Mouse (Mus musculus) E14TG2a.4 (cell line): ENCODE measurements around the gene Anks1b.

Experiments
- H3K27me3 ChIP-seq: 2 replicates; pipeline ENCODE4 v1.6.1; 2014; ENCODE audit warnings: low read length, control low read depth; ENCODE audit not compliant: insufficient read depth
- H3K36me3 ChIP-seq: 2 replicates; pipeline ENCODE4 v1.6.1; 2014; ENCODE audit warnings: low read length, control low read depth; ENCODE audit not compliant: insufficient read depth
- H3K4me1 ChIP-seq: replicated peaks from 2 replicates; pipeline ENCODE4 v1.6.1; 2014; ENCODE audit warnings: low read depth, low read length, control low read depth
- H3K4me3 ChIP-seq: replicated peaks from 2 replicates; pipeline ENCODE4 v1.5.1; 2014; ENCODE audit warnings: mild to moderate bottlenecking, low read length
- H3K9me3 ChIP-seq: 2 replicates; pipeline ENCODE4 v1.6.1; 2014; ENCODE audit warnings: low read length, control low read depth
- CTCF ChIP-seq: conservative IDR thresholded peaks from 2 replicates; pipeline ENCODE4 v1.5.1; 2014; ENCODE audit warnings: low read length
- NANOG ChIP-seq: IDR thresholded peaks from 2 replicates; pipeline ENCODE4 v1.6.1; 2014; ENCODE audit warnings: borderline replicate concordance, low read length, mixed read lengths
- POU5F1 ChIP-seq: IDR thresholded peaks from 2 replicates; pipeline ENCODE4 v1.6.1; 2014; ENCODE audit warnings: low read length, borderline replicate concordance

The Anks1b gene

DNA sequence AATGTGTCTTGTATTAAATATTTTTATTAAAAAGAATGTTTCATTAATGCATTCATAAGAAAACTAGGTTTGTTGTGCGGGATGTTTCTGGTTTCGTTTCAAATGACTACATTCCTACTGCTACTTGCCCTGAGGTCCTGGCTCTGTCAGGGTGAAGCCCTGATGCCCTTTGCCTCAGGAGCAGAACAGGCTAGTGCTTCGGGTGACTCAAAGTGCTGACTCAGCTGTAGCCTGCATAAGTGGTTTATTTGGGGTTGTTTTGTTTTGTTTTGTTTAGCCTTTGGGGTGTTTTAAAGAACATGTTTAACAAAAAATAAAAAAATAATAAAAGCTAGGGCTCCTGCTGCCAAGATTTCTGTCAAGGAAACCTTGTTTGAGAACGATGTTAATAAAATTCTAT is 1097.3 kb downstream of the Anks1b start:
- H3K4me1 ChIP-seq, result 0 out of 2 replicates have a peak, but pooled peaks cover 5% of the 10 kb centered on the region
- H3K4me3 ChIP-seq, result no peak overlapping the region
- peaks cover 79% of the 10 kb centered on the region for H3K27me3 ChIP-seq
- TF ChIP-seq POU5F1, result no peak
- no peak for TF ChIP-seq CTCF
- TF ChIP-seq NANOG, result no peak
- H3K36me3 ChIP-seq, result no peaks in the 10 kb centered on the region
- no peaks in the 10 kb centered on the region for H3K9me3 ChIP-seq

DNA sequence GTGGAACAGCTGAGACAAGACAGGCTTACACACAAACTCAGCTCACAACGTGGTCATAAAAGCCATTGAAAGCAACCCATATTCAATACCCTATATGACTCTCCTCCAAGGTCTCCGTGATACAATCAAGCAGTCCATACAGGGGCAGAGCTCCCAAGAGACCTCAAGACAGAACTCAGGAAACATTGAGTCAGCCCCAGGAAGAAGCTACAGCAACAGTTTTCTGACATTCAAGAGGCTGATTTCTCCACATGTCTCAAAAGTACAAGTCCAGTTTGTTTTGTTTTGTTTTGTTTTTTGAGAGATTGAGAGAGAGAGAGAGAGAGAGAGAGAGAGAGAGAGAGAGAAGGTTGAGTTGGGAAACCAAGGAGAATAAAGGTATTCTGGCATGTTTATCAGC is 1100.8 kb downstream of the Anks1b start:
- Histone ChIP-seq H3K4me3 (no peak overlapping the region), H3K27me3 (peaks cover 47% of the 10 kb centered on the region), H3K4me1 (0 out of 2 replicates have a peak, but pooled peaks cover 5% of the 10 kb centered on the region), H3K36me3 (no peaks in the 10 kb centered on the region), H3K9me3 (no peaks in the 10 kb centered on the region)
- TF ChIP-seq POU5F1 (no peak), NANOG (no peak), CTCF (no peak)

DNA sequence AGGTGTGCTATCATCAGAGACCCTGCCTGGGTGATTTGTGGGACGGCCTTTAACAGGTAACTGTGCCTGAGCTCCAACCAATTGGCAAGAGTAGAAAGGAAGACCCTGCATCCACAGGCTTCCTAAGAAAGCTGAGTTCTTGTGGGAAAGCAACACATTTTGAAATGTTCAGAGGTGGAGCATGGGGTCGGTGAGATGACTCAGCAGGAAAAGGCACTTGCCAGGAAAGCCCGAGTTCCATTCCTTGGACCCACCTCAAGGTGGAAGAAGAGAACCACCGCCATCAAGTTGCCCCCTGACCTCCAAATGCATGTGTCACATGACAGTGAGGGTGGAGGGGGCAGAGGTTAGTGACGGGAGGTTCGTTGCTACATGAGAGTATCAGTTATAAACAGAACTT is 1101.2 kb downstream of the Anks1b start:
- no peak for TF ChIP-seq NANOG
- no peak for TF ChIP-seq CTCF
- TF ChIP-seq POU5F1, result no peak
- no peak overlapping the region for H3K4me3 ChIP-seq
- no peaks in the 10 kb centered on the region for H3K36me3 ChIP-seq
- H3K4me1 ChIP-seq, result 0 out of 2 replicates have a peak, but pooled peaks cover 5% of the 10 kb centered on the region
- peaks cover 43% of the 10 kb centered on the region for H3K27me3 ChIP-seq
- no peaks in the 10 kb centered on the region; the same call in 1 of the 2 replicates for H3K9me3 ChIP-seq

DNA sequence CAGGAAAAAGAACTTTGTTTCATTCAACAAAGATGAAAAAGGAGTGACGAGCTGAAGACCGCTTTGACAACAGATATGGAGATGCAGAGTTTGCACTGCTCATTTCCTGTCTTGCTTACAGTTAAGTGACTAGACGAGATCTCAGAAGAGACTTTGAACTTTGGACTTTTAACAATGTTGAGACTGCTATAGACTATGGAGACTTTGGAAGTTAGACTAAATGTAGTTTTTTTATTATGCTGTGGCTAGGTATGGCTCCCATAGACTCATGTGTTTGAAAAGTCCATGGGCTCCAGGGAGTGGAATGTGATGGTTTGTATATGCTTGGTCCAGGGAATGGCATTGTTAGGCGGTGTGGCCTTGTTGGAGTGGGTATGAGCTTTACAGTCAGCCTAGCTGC is 1108.5 kb downstream of the Anks1b start:
- Histone ChIP-seq H3K36me3 (no peaks in the 10 kb centered on the region), H3K9me3 (peaks cover 12% of the 10 kb centered on the region), H3K4me1 (no peaks in the 10 kb centered on the region), H3K27me3 (no peaks in the 10 kb centered on the region), H3K4me3 (no peak overlapping the region)
- TF ChIP-seq NANOG (no peak), POU5F1 (no peak), CTCF (no peak)

DNA sequence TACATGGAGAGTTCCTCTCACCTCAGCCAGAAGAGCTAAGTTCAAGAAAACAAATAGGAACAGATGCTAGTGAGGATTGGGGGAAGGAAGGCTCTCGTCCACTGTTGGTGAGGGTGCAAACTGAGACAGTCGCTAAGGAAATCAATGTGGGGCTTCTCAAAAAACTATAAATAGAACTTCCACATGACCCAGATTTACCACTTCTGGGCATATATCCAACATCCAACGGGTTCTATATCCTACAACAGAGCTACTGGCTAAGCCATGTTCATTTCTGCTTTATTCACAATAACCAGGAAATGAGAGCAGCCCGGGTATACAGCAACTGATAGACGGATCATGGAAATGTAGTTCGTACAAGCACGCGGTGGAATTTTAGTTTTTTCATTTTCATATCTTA is 1109.7 kb downstream of the Anks1b start:
- no peak for TF ChIP-seq NANOG
- no peak for TF ChIP-seq POU5F1
- no peak for TF ChIP-seq CTCF
- Histone ChIP-seq H3K9me3 (peaks cover 12% of the 10 kb centered on the region), H3K36me3 (no peaks in the 10 kb centered on the region), H3K4me1 (no peaks in the 10 kb centered on the region), H3K4me3 (no peak overlapping the region), H3K27me3 (no peaks in the 10 kb centered on the region)

DNA sequence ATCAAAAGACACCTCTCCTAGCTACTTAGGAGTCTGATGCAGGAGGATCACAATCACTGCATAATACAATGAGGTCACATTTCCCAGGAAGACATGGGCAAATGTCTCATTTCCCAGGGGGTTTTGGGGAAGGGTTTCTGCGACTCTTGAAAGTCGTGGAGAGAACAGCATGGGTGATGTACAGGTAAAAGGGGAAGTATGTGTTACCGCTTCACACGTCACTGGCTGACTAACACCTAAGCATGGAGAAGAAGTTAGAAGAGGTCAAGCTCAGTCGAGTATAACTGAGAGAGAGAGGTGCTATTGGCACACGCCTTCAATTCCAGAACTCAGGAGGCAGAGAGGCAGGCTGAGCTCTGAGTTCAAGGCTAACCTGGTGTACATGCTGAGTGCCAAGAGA is 1117.0 kb downstream of the Anks1b start:
- no peaks in the 10 kb centered on the region for H3K4me1 ChIP-seq
- TF ChIP-seq CTCF, result no peak
- TF ChIP-seq NANOG, result no peak
- TF ChIP-seq POU5F1, result no peak

DNA sequence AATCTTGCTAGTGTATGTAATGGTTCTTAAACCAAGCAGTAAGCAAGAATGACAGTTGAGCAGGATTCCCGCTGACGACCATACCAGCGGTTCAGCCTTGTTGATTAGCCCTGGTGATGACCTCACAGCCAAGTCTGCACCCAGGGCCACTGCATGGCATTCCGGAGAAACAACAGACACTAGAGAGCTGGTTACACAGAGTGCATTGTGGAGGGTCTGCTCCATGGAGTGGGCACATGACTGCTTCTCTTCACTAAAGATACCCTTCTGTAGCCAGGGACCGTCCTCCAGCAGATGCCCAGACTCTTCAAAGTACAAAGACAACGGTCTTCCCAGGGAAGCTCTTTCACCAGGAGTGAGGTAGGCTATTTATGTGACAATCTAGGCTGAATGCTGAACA is 1118.9 kb downstream of the Anks1b start:
- Histone ChIP-seq H3K4me3 (no peak overlapping the region), H3K36me3 (peaks cover 36% of the 10 kb centered on the region), H3K9me3 (no peaks in the 10 kb centered on the region), H3K27me3 (no peaks in the 10 kb centered on the region), H3K4me1 (no peaks in the 10 kb centered on the region)
- TF ChIP-seq NANOG (no peak), CTCF (no peak), POU5F1 (no peak)

More for the DNA sequence above, 1117.0 kb downstream of the Anks1b start:
- Histone ChIP-seq H3K4me3 (no peak overlapping the region), H3K9me3 (no peaks in the 10 kb centered on the region), H3K36me3 (peaks cover 25% of the 10 kb centered on the region), H3K27me3 (no peaks in the 10 kb centered on the region)

DNA sequence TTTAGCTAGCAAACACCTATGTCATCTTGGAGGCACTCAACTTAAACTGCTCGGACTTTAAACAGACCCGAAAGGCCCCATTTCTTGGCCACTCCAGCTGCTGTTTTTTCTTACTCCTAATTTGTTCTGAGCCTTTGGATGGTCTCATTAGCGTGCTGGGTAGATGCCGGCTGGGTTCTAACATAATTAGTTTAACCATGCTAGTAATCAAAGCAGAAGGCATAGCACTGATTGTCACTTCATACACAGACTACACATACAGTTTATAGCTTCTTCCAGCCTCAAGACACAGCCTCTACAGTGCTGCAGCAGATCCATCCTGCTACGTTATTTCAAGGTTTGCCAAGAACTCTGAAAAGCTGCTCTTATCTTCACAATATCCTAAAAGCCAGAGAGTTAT is 1120.6 kb downstream of the Anks1b start:
- Histone ChIP-seq H3K4me1 (no peaks in the 10 kb centered on the region), H3K36me3 (peaks cover 37% of the 10 kb centered on the region), H3K27me3 (no peaks in the 10 kb centered on the region), H3K9me3 (no peaks in the 10 kb centered on the region), H3K4me3 (no peak overlapping the region)
- TF ChIP-seq CTCF, result no peak
- no peak for TF ChIP-seq POU5F1
- no peak for TF ChIP-seq NANOG

DNA sequence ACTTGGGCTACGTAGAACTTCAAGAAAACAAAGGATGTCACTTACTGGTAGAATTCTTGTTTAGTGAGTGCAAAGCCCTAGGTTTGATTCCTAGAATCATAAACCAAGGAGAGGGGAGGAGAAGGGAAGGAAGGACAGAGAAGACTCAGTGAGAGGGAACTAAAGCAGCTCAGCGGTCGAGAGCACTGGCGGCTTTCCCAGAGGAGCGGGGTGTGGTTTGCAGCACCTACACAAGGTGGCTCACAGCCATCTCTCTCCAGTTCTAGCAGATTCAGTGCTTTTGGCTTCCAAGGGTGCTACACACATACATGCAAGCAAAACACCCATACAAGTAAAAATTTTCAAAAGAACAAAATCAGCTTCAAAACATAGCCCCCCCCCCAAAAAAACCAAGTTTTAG is 1126.6 kb downstream of the Anks1b start:
- no peak for TF ChIP-seq NANOG
- TF ChIP-seq POU5F1, result no peak
- TF ChIP-seq CTCF, result no peak
- H3K27me3 ChIP-seq, result no peaks in the 10 kb centered on the region

More for the DNA sequence above, 1126.6 kb downstream of the Anks1b start:
- no peaks in the 10 kb centered on the region for H3K9me3 ChIP-seq
- H3K4me1 ChIP-seq, result no peaks in the 10 kb centered on the region
- H3K4me3 ChIP-seq, result no peak overlapping the region
- peaks cover 16% of the 10 kb centered on the region for H3K36me3 ChIP-seq
